Mouse (Mus musculus): ENCODE measurements around the gene Taf4. TPM values are rescaled to one million over a fixed set of nuclear protein-coding genes. Genes with fewer than 3 reads are reported as not detected.

The Taf4 gene
- polyA plus RNA-seq, 1 experiment from 2014 or later = 4.9 TPM

GRCm38 (mm10) chr2:179869871-179870270 lies 106.6 kb downstream of the Taf4 start:
- no peak for DNase-seq (ENCODE audit: low spot score)
- ATAC-seq (replicated peaks; ENCODE audit: low FRiP score) = no peak

GRCm38 (mm10) chr2:179867669-179868068 lies 108.8 kb downstream of the Taf4 start:
- Histone ChIP-seq H3K27me3 (replicated peaks; ENCODE audit: control insufficient read depth, insufficient read depth, low read length) (no peaks in the 10 kb centered on the region), H3K4me3 (ENCODE audit: low read depth, low read length) (no peak overlapping the region), H3K4me2 (no peak overlapping the region), H3K9me3 (ENCODE audit: control insufficient read depth, low read length) (no peaks in the 10 kb centered on the region), H3K4me1 (replicated peaks; ENCODE audit: control insufficient read depth, insufficient read depth, low read length) (no peaks in the 10 kb centered on the region), H3K9ac (ENCODE audit: low read depth, low read length) (no peak overlapping the region), H3K36me3 (ENCODE audit: control insufficient read depth, insufficient read depth, low read length) (no peaks in the 10 kb centered on the region), H3K27ac (ENCODE audit: low read depth, low read length) (no peak overlapping the region)
- 56% methylated on average over 3 of the region's 3 CpGs for WGBS
- DNase-seq (ENCODE audit: low spot score) (no peak), ATAC-seq (replicated peaks; ENCODE audit: low FRiP score) (no peak)

More at GRCm38 (mm10) chr2:179869871-179870270, 106.6 kb downstream of the Taf4 start:
- Histone ChIP-seq H3K27ac (ENCODE audit: low read depth, low read length) (no peak overlapping the region), H3K36me3 (ENCODE audit: control insufficient read depth, insufficient read depth, low read length) (no peaks in the 10 kb centered on the region), H3K4me1 (replicated peaks; ENCODE audit: control insufficient read depth, insufficient read depth, low read length) (no peaks in the 10 kb centered on the region), H3K27me3 (replicated peaks; ENCODE audit: control insufficient read depth, insufficient read depth, low read length) (no peaks in the 10 kb centered on the region), H3K4me2 (no peak overlapping the region), H3K4me3 (ENCODE audit: low read depth, low read length) (no peak overlapping the region), H3K9ac (ENCODE audit: low read depth, low read length) (no peak overlapping the region), H3K9me3 (ENCODE audit: control insufficient read depth, low read length) (no peaks in the 10 kb centered on the region)
- 20% methylated on average over 2 of the region's 2 CpGs for WGBS

GRCm38 (mm10) chr2:179865097-179865496 lies 111.3 kb downstream of the Taf4 start:
- Histone ChIP-seq H3K36me3 (ENCODE audit: control insufficient read depth, insufficient read depth, low read length) (no peaks in the 10 kb centered on the region), H3K4me3 (ENCODE audit: low read depth, low read length) (no peak overlapping the region), H3K4me2 (no peak overlapping the region), H3K9me3 (ENCODE audit: control insufficient read depth, low read length) (no peaks in the 10 kb centered on the region), H3K9ac (ENCODE audit: low read depth, low read length) (no peak overlapping the region), H3K4me1 (replicated peaks; ENCODE audit: control insufficient read depth, insufficient read depth, low read length) (no peaks in the 10 kb centered on the region), H3K27me3 (replicated peaks; ENCODE audit: control insufficient read depth, insufficient read depth, low read length) (no peaks in the 10 kb centered on the region), H3K27ac (ENCODE audit: low read depth, low read length) (no peak overlapping the region)
- 63% methylated on average over 5 of the region's 5 CpGs for WGBS
- ATAC-seq (replicated peaks; ENCODE audit: low FRiP score) (no peak), DNase-seq (ENCODE audit: low spot score) (no peak)

GRCm38 (mm10) chr2:179863266-179863665 lies 113.2 kb downstream of the Taf4 start:
- Histone ChIP-seq H3K27ac (ENCODE audit: low read depth, low read length) (no peak overlapping the region), H3K36me3 (ENCODE audit: control insufficient read depth, insufficient read depth, low read length) (no peaks in the 10 kb centered on the region), H3K27me3 (replicated peaks; ENCODE audit: control insufficient read depth, insufficient read depth, low read length) (no peaks in the 10 kb centered on the region), H3K9ac (ENCODE audit: low read depth, low read length) (no peak overlapping the region), H3K4me1 (replicated peaks; ENCODE audit: control insufficient read depth, insufficient read depth, low read length) (no peaks in the 10 kb centered on the region), H3K9me3 (ENCODE audit: control insufficient read depth, low read length) (no peaks in the 10 kb centered on the region), H3K4me3 (ENCODE audit: low read depth, low read length) (no peak overlapping the region), H3K4me2 (no peak overlapping the region)
- ATAC-seq (replicated peaks; ENCODE audit: low FRiP score) = no peak
- DNase-seq (ENCODE audit: low spot score) = no peak
- 60% methylated on average over 3 of the region's 3 CpGs for WGBS

- H3K4me1 ChIP-seq (replicated peaks; ENCODE audit: control insufficient read depth, insufficient read depth, low read length) = no peaks in the 10 kb centered on the region
- DNase-seq (ENCODE audit: low spot score) (no peak), ATAC-seq (replicated peaks; ENCODE audit: low FRiP score) (no peak)
- H3K4me2 ChIP-seq = no peak overlapping the region
- no peaks in the 10 kb centered on the region for H3K9me3 ChIP-seq (ENCODE audit: control insufficient read depth, low read length)
- H3K27ac ChIP-seq (ENCODE audit: low read depth, low read length) = no peak overlapping the region
- H3K36me3 ChIP-seq (ENCODE audit: control insufficient read depth, insufficient read depth, low read length) = no peaks in the 10 kb centered on the region
- H3K27me3 ChIP-seq (replicated peaks; ENCODE audit: control insufficient read depth, insufficient read depth, low read length) = no peaks in the 10 kb centered on the region
- no peak overlapping the region for H3K9ac ChIP-seq (ENCODE audit: low read depth, low read length)
- H3K4me3 ChIP-seq (ENCODE audit: low read depth, low read length) = no peak overlapping the region
- 67% methylated on average over 3 of the region's 3 CpGs for WGBS
Measured at GRCm38 (mm10) chr2:179862676-179863075, 113.8 kb downstream of the Taf4 start.

Other genes with a start within 250 kb of the Taf4 start
- 2.7 and 3.0 TPM in 2 replicates for gene Lsm14b, start 48.3 kb upstream of the Taf4 start, polyA plus RNA-seq (2014; fragmentation: Nextera tagmentation; extraction: Ambion mirVana)
- gene Psma7, start 65.8 kb upstream of the Taf4 start, polyA plus RNA-seq (2014; fragmentation: Nextera tagmentation; extraction: Ambion mirVana) = 710 and 721 TPM in 2 replicates
- 2.6 and 2.7 TPM in 2 replicates for gene Ss18l1, start 65.9 kb upstream of the Taf4 start, polyA plus RNA-seq (2014; fragmentation: Nextera tagmentation; extraction: Ambion mirVana)
- 23.1 and 28.2 TPM in 2 replicates for gene Mtg2, start 93.9 kb upstream of the Taf4 start, polyA plus RNA-seq (2014; fragmentation: Nextera tagmentation; extraction: Ambion mirVana)
- gene Hrh3, start 127.8 kb upstream of the Taf4 start, polyA plus RNA-seq (2014; fragmentation: Nextera tagmentation; extraction: Ambion mirVana) = not detected in 2 replicates
- gene Osbpl2, start 142.7 kb upstream of the Taf4 start, polyA plus RNA-seq (2014; fragmentation: Nextera tagmentation; extraction: Ambion mirVana) = 19.2 and 20.4 TPM in 2 replicates
- 211 and 217 TPM in 2 replicates for gene Adrm1, start 194.8 kb upstream of the Taf4 start, polyA plus RNA-seq (2014; fragmentation: Nextera tagmentation; extraction: Ambion mirVana)
- gene Lama5, start 249.2 kb upstream of the Taf4 start, polyA plus RNA-seq (2014; fragmentation: Nextera tagmentation; extraction: Ambion mirVana) = 10.7 and 15.5 TPM in 2 replicates

All from liver, embryonic 11.5 days (tissue).